In genomic region chr10:41519640-41520409, GRCm38 (mm10) we compare ENCODE assay signal across 8 mouse cellular contexts. TPM values are rescaled to one million over a fixed set of nuclear protein-coding genes. Genes with fewer than 3 reads are reported as not detected.
DNase-seq lines count a peak whose midpoint lies in the region; ATAC-seq lines count a peak whose summit lies in the region.

No protein-coding gene starts in this region.

- H3K36me3 ChIP-seq in limb, embryonic 12.5 days: peaks cover 19% of the 10 kb centered on the region
- H3K36me3 ChIP-seq in midbrain, embryonic 12.5 days: peaks cover 14% of the 10 kb centered on the region; the same call in 1 of the 2 replicates

- H3K4me1 ChIP-seq in limb, embryonic 12.5 days (replicated peaks): peaks cover 24% of the 10 kb centered on the region
- H3K4me1 ChIP-seq in midbrain, embryonic 12.5 days: peaks cover 26% of the 10 kb centered on the region

- no peaks in the 10 kb centered on the region for H3K9me3 ChIP-seq in limb, embryonic 12.5 days
- no peaks in the 10 kb centered on the region for H3K9me3 ChIP-seq in midbrain, embryonic 12.5 days

- H3K4me3 ChIP-seq in limb, embryonic 12.5 days (replicated peaks): peak overlapping the region; percentile 91
- peak overlapping the region; percentile 92 for H3K4me3 ChIP-seq in midbrain, embryonic 12.5 days

- peak overlapping the region; percentile 97 for H3K27ac ChIP-seq in limb, embryonic 12.5 days
- peak overlapping the region; percentile 96 for H3K27ac ChIP-seq in midbrain, embryonic 12.5 days (replicated peaks)

- peak overlapping the region; percentile 78 for H3K4me2 ChIP-seq in limb, embryonic 12.5 days
- peak overlapping the region; percentile 82 for H3K4me2 ChIP-seq in midbrain, embryonic 12.5 days (replicated peaks)

- no peaks in the 10 kb centered on the region for H3K27me3 ChIP-seq in limb, embryonic 12.5 days
- no peaks in the 10 kb centered on the region for H3K27me3 ChIP-seq in midbrain, embryonic 12.5 days

- peak overlapping the region; percentile 95 for H3K9ac ChIP-seq in limb, embryonic 12.5 days (replicated peaks)
- peak overlapping the region; percentile 91 for H3K9ac ChIP-seq in midbrain, embryonic 12.5 days (replicated peaks)

- DNase-seq in monocyte, adult 2 months (ENCODE audit: low read depth in 1 of 2, low spot score in 2 of 2): peak; percentile 16 to 37
- DNase-seq in cerebellum, postnatal 25 days: peak; percentile 66 to 71
- DNase-seq in gastrocnemius, postnatal 10 days: peak; percentile 69
- DNase-seq in kidney, adult 11 months: peak; percentile 47
- peak; percentile 77 for DNase-seq in testis, postnatal 10 days (ENCODE audit: low spot score)

- under 1% methylated on average over 65 of the region's 65 CpGs for WGBS in limb, embryonic 12.5 days
- WGBS in midbrain, embryonic 12.5 days: under 1% methylated on average over 65 of the region's 65 CpGs

- ATAC-seq in monocyte, adult 5-6 weeks (replicated peaks; ENCODE audit: insufficient number of reproducible peaks, low FRiP score, low TSS enrichment, poor library complexity, severe bottlenecking): no peak
- ATAC-seq in limb, embryonic 12.5 days (ENCODE audit: insufficient number of reproducible peaks, insufficient read depth, low FRiP score, low TSS enrichment, low read depth): no peak; the same call in 1 of the 2 replicates
- peak; percentile 67; the same call in 1 of the 2 replicates for ATAC-seq in midbrain, embryonic 12.5 days (ENCODE audit: low FRiP score, low read depth)

RNA-seq across cellular contexts. Expression of gene Cd164, which starts 0.6 kb away (rescaled TPM):
- 84.4 to 180 TPM (median 92.3 TPM) in 3 replicates for total RNA-seq in monocyte, adult 5-6 weeks (2017)
- 100 to 1,000 TPM; 173 to 184 TPM for total RNA-seq in gastrocnemius, postnatal 10 days (2021)
- polyA plus RNA-seq in limb, embryonic 12.5 days (2016; fragmentation: Nextera tagmentation; extraction: Ambion mirVana): 170 and 176 TPM in 2 replicates
- polyA plus RNA-seq in midbrain, embryonic 12.5 days (2016; fragmentation: Nextera tagmentation; extraction: Ambion mirVana): 87.1 and 89.3 TPM in 2 replicates

RNA-seq across cellular contexts. Expression of gene Ppil6, which starts 29.6 kb away (rescaled TPM):
- total RNA-seq in monocyte, adult 5-6 weeks (2017): 0.58 TPM in 1 of 3 replicates, not detected in the others
- not detected for total RNA-seq in gastrocnemius, postnatal 10 days (2021)
- polyA plus RNA-seq in limb, embryonic 12.5 days (2016; fragmentation: Nextera tagmentation; extraction: Ambion mirVana): 0.60 and 0.64 TPM in 2 replicates
- 0.73 and 1.5 TPM in 2 replicates for polyA plus RNA-seq in midbrain, embryonic 12.5 days (2016; fragmentation: Nextera tagmentation; extraction: Ambion mirVana)

RNA-seq across cellular contexts. Expression of gene Smpd2, which starts 29.7 kb away (rescaled TPM):
- total RNA-seq in monocyte, adult 5-6 weeks (2017): 15.5 to 32.5 TPM (median 20.3 TPM) in 3 replicates
- total RNA-seq in gastrocnemius, postnatal 10 days (2021): 10 to 100 TPM; 12.8 to 14.3 TPM
- 64.3 and 64.7 TPM in 2 replicates for polyA plus RNA-seq in limb, embryonic 12.5 days (2016; fragmentation: Nextera tagmentation; extraction: Ambion mirVana)
- polyA plus RNA-seq in midbrain, embryonic 12.5 days (2016; fragmentation: Nextera tagmentation; extraction: Ambion mirVana): 48.2 and 53.1 TPM in 2 replicates

RNA-seq across cellular contexts. Expression of gene Mical1, which starts 43.7 kb away (rescaled TPM):
- total RNA-seq in monocyte, adult 5-6 weeks (2017): 112 to 198 TPM (median 125 TPM) in 3 replicates
- total RNA-seq in gastrocnemius, postnatal 10 days (2021): 10 to 100 TPM; 17.3 to 26.9 TPM
- 64.2 and 72.3 TPM in 2 replicates for polyA plus RNA-seq in limb, embryonic 12.5 days (2016; fragmentation: Nextera tagmentation; extraction: Ambion mirVana)
- polyA plus RNA-seq in midbrain, embryonic 12.5 days (2016; fragmentation: Nextera tagmentation; extraction: Ambion mirVana): 43.4 and 45.0 TPM in 2 replicates

Comparison
In these comparisons a context has a peak if more than half of its experiments do, and no peak if none do; other contexts are left out.
1. DNase-seq: peak in every context shown above with its lines; median percentile 77 in testis, postnatal 10 days; 69 in gastrocnemius, postnatal 10 days; 68 in cerebellum, postnatal 25 days; 47 in kidney, adult 11 months; 26 in monocyte, adult 2 months.